Mouse (Mus musculus): ENCODE measurements around the gene Sgca. TPM values are rescaled to one million over a fixed set of nuclear protein-coding genes. Genes with fewer than 3 reads are reported as not detected.
"Not testable (repeated sequence)": the region's sequence is repeated elsewhere in the genome, so short reads cannot be mapped to it uniquely, and the experiment has no call there.

Gene Sgca
- polyA plus RNA-seq, 1 experiment from 2014 or later = 0.17 TPM

DNA sequence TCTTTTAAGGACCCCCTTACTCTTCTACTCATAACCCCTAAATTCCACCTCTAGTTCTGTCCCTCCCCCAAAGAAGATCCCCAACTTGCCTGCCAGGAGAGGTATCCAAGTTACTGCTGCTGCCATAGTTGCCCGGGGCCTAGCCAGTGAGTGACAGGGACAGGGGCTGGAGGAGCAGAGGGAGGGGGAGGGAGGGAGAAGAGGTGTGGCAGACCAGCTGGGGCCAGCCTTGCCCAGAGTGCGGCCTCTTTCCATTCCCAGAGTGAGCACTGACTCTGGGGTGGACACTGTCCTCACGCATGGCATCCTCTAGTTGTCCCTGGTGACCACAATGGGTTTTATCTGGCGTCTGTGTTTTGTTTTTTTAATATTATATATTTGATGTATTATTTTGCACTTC lies 2.8 kb downstream of the Sgca start:
- WGBS = 45% methylated on average over 4 of the region's 4 CpGs
- Histone ChIP-seq H3K27me3 (replicated peaks; ENCODE audit: low read depth, poor library complexity, severe bottlenecking) (peaks cover 32% of the 10 kb centered on the region), H3K9me3 (no peaks in the 10 kb centered on the region), H3K36me3 (replicated peaks) (no peaks in the 10 kb centered on the region), H3K4me1 (peaks cover 9% of the 10 kb centered on the region), H3K4me3 (no peak overlapping the region), H3K27ac (replicated peaks) (peak overlapping the region; percentile 51)
- DNase-seq (ENCODE audit: low spot score) = peak; percentile 39

GRCm38 (mm10) chr11:94972887-94973286 lies 3.2 kb downstream of the Sgca start:
- H3K27ac ChIP-seq (replicated peaks) = no peak overlapping the region
- no peaks in the 10 kb centered on the region for H3K36me3 ChIP-seq (replicated peaks)
- peaks cover 6% of the 10 kb centered on the region for H3K4me1 ChIP-seq
- 64% methylated on average over 5 of the region's 5 CpGs for WGBS
- DNase-seq (ENCODE audit: low spot score) = no peak
- H3K4me3 ChIP-seq = no peak overlapping the region
- peaks cover 34% of the 10 kb centered on the region for H3K27me3 ChIP-seq (replicated peaks; ENCODE audit: low read depth, poor library complexity, severe bottlenecking)
- H3K9me3 ChIP-seq = no peaks in the 10 kb centered on the region

DNA sequence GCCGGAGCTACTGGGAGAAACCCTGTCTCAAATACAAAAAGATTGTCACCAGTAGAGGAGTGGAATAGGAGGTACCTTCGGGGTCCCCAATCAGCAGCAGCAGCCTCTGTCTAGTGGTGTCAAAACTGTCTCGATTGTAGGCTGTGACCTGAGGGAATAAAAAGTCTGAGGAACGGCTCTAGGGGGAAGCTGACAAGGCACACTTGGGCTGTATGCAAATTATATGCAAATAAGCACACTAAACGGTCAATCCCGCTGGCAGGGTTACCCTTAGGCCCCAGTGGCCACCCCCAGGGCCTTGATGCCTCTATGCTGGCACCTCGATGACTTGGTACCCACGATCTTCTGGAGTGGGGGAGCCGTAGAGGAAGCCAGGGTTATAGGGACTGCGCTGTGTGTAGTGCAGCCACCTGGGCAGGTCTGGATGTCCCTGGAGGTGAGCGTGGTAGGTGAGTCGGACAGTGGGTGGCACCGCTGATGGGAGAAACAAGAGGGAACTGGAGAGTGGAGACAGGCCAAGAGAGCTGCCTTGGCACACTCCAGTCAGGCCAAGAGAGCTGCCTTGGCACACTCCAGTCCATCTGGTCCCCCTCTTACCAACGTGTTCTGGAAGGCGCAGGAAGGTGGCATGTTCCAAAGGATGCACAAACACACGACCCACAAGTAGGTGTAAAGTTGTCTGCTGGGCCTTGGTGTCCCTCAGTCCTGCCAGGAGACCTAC lies 4.1 kb downstream of the Sgca start:
- no peak for DNase-seq (ENCODE audit: low spot score)
- Histone ChIP-seq H3K9me3 (no peaks in the 10 kb centered on the region), H3K36me3 (replicated peaks) (no peaks in the 10 kb centered on the region), H3K4me1 (peaks cover 6% of the 10 kb centered on the region), H3K27me3 (replicated peaks; ENCODE audit: low read depth, poor library complexity, severe bottlenecking) (peaks cover 34% of the 10 kb centered on the region), H3K27ac (replicated peaks) (no peak overlapping the region), H3K4me3 (no peak overlapping the region)
- WGBS = 68% methylated on average over 16 of the region's 16 CpGs

- peak; percentile 70 for DNase-seq (ENCODE audit: low spot score)
- Histone ChIP-seq H3K4me1 (peaks cover 6% of the 10 kb centered on the region), H3K4me3 (no peak overlapping the region), H3K36me3 (replicated peaks) (no peaks in the 10 kb centered on the region), H3K9me3 (no peaks in the 10 kb centered on the region), H3K27me3 (replicated peaks; ENCODE audit: low read depth, poor library complexity, severe bottlenecking) (peaks cover 34% of the 10 kb centered on the region), H3K27ac (replicated peaks) (no peak overlapping the region)
- WGBS = 62% methylated on average over 15 of the region's 15 CpGs
These were observed 5.8 kb downstream of the Sgca start for GRCm38 (mm10) chr11:94970210-94970943.

- H3K4me3 ChIP-seq; H3K4me1 ChIP-seq; H3K36me3 ChIP-seq (replicated peaks); H3K9me3 ChIP-seq; H3K27ac ChIP-seq (replicated peaks); DNase-seq (ENCODE audit: low spot score): not testable (repeated sequence)
- peaks cover 34% of the 10 kb centered on the region for H3K27me3 ChIP-seq (replicated peaks; ENCODE audit: low read depth, poor library complexity, severe bottlenecking)
- 94% methylated on average over 4 of the region's 4 CpGs for WGBS
These were observed 6.4 kb downstream of the Sgca start for GRCm38 (mm10) chr11:94969709-94970108.

GRCm38 (mm10) chr11:94968187-94968586 lies 7.9 kb downstream of the Sgca start:
- no peak for DNase-seq (ENCODE audit: low spot score)
- peaks cover 34% of the 10 kb centered on the region for H3K27me3 ChIP-seq (replicated peaks; ENCODE audit: low read depth, poor library complexity, severe bottlenecking)
- no peak overlapping the region for H3K27ac ChIP-seq (replicated peaks)
- WGBS = 85% methylated on average over 7 of the region's 7 CpGs
- no peak overlapping the region for H3K4me3 ChIP-seq
- no peaks in the 10 kb centered on the region for H3K36me3 ChIP-seq (replicated peaks)
- peaks cover 9% of the 10 kb centered on the region for H3K4me1 ChIP-seq
- no peaks in the 10 kb centered on the region for H3K9me3 ChIP-seq

- H3K36me3 ChIP-seq (replicated peaks) = no peaks in the 10 kb centered on the region
- no peak for DNase-seq (ENCODE audit: low spot score)
- H3K27me3 ChIP-seq (replicated peaks; ENCODE audit: low read depth, poor library complexity, severe bottlenecking) = peaks cover 27% of the 10 kb centered on the region
- no peaks in the 10 kb centered on the region for H3K9me3 ChIP-seq
- H3K27ac ChIP-seq (replicated peaks) = no peak within 1 kb of the TSS
- H3K4me3 ChIP-seq = no peak within 1 kb of the TSS
- peaks cover 12% of the 10 kb centered on the region for H3K4me1 ChIP-seq
- 49% methylated on average over 4 of the region's 4 CpGs for WGBS
These were observed 8.7 kb downstream of the Sgca start, which contains the start of gene Hils1 for GRCm38 (mm10) chr11:94967419-94967818. Gene Hils1, plus strand, starts transcription at chr11:94967593.

DNA sequence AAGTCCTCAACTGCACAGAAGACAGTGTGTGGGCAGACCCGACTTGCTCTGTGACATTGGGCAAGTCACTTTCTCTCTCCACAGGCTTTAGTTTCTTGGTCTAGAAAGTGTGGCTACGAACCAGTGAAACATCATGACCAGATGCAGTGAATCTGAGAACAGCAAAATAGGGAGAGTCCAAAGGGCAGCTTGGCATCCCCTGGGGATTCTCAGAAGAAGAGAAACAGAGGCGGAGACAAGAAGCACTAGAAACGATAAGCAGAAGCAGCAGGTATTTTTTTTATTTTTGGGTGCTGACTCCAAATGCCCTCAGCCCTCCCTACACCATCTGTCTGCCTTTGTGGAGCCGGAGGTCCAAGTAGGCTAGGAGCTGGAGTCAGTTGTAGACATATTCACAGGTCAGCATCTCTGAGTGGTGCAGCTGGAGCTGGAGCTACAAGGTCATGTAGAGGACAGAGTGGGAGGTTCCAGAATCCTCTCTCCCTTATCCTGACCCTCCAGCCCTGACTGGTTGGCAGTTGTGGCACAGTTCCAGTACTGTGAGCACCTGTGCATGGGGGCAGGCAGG lies 13.5 kb downstream of the Sgca start:
- H3K9me3 ChIP-seq = no peaks in the 10 kb centered on the region
- no peaks in the 10 kb centered on the region for H3K27me3 ChIP-seq (replicated peaks; ENCODE audit: low read depth, poor library complexity, severe bottlenecking)
- H3K4me1 ChIP-seq = peaks cover 34% of the 10 kb centered on the region
- 76% methylated on average over 5 of the region's 5 CpGs for WGBS
- H3K4me3 ChIP-seq = no peak overlapping the region
- H3K27ac ChIP-seq (replicated peaks) = no peak overlapping the region
- no peaks in the 10 kb centered on the region for H3K36me3 ChIP-seq (replicated peaks)
- no peak for DNase-seq (ENCODE audit: low spot score)

DNA sequence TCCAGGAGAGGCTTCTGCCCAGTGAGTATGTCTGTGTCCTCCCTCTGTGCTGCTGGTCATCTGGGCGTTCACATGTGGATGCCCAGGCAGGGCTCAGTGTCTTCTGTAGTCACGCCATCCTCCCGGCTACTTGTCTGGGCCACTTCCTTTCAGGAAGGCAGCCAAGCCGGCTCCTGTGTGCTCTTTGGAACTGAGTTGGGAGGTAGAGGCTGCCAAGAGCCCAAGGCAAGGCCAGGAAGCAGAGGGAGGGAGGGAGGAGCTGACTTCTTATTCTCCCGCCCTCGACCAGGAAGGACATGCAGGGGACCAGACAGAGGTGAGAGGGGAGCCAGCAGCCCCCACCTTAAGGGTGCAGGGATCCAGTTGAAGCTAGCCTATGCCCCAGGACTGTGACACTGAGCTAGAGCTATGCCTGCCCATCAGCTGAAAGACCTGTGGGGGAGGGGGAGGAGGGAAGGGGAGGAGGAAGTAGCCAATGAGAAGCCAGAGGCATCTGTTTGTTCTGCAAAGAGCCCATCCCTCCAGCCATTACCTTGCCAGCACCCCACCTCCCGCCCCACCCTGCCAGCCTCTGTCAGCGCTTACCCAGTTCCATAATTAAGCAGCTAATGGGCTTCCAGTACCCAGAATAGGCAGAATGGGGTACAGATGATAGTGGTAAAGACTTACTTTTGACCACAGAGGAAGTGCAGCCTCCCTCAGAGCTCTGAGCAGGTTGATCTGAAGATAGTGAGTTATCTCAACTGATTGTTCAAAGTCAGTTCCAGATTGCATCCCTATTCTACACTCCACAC lies 17.9 kb downstream of the Sgca start:
- H3K9me3 ChIP-seq = no peaks in the 10 kb centered on the region
- 0 out of 2 replicates have a peak overlapping the region, but pooled peaks have one; percentile 6 for H3K4me3 ChIP-seq
- DNase-seq (ENCODE audit: low spot score) = peak; percentile 48
- peaks cover 47% of the 10 kb centered on the region for H3K4me1 ChIP-seq
- H3K27me3 ChIP-seq (replicated peaks; ENCODE audit: low read depth, poor library complexity, severe bottlenecking) = no peaks in the 10 kb centered on the region
- peak overlapping the region; percentile 49 for H3K27ac ChIP-seq (replicated peaks)
- 19% methylated on average over 8 of the region's 8 CpGs for WGBS
- no peaks in the 10 kb centered on the region for H3K36me3 ChIP-seq (replicated peaks)

- no peak for DNase-seq (ENCODE audit: low spot score)
- H3K27me3 ChIP-seq (replicated peaks; ENCODE audit: low read depth, poor library complexity, severe bottlenecking) = no peaks in the 10 kb centered on the region
- H3K9me3 ChIP-seq = no peaks in the 10 kb centered on the region
- H3K36me3 ChIP-seq (replicated peaks) = no peaks in the 10 kb centered on the region
- peaks cover 48% of the 10 kb centered on the region for H3K4me1 ChIP-seq
- no peak overlapping the region for H3K4me3 ChIP-seq
- WGBS = 82% methylated on average over 9 of the region's 9 CpGs
- H3K27ac ChIP-seq (replicated peaks) = peak overlapping the region; percentile 49
These were observed 18.4 kb downstream of the Sgca start for GRCm38 (mm10) chr11:94957693-94958064.

- Histone ChIP-seq H3K27me3 (replicated peaks; ENCODE audit: low read depth, poor library complexity, severe bottlenecking) (0 out of 2 replicates have a peak, but pooled peaks cover 4% of the 10 kb centered on the region), H3K36me3 (replicated peaks) (peaks cover 16% of the 10 kb centered on the region), H3K27ac (replicated peaks) (peak overlapping the region; percentile 69), H3K4me1 (peaks cover 49% of the 10 kb centered on the region), H3K4me3 (no peak overlapping the region), H3K9me3 (0 out of 2 replicates have a peak, but pooled peaks cover 2% of the 10 kb centered on the region)
- 53% methylated on average over 9 of the region's 9 CpGs for WGBS
- peak; percentile 55 for DNase-seq (ENCODE audit: low spot score)
These were observed 21.0 kb downstream of the Sgca start for GRCm38 (mm10) chr11:94955103-94955502.

DNA sequence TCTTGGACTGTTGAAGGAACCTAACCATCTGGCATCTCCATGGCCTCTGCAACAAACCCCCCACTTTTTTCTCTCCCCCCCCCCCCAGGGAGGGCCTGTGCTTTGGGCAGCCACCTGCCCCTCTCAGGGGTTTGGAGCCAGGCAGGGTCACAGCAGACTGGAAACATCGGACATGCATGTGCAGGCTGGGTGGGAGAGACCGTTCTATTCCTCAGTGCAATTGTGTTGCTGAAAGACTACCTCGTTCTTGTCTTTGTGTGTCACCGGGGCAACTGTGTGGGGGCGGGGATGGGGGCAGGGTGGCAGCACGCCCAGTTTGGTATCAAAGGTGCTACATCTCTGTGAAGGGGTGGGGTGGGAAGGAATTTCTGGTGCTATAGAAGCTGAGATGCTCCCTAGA lies 24.0 kb downstream of the Sgca start:
- Histone ChIP-seq H3K27me3 (replicated peaks; ENCODE audit: low read depth, poor library complexity, severe bottlenecking) (peaks cover 4% of the 10 kb centered on the region; the same call in 1 of the 2 replicates), H3K36me3 (replicated peaks) (peaks cover 46% of the 10 kb centered on the region), H3K27ac (replicated peaks) (peak overlapping the region; percentile 77), H3K9me3 (0 out of 2 replicates have a peak, but pooled peaks cover 2% of the 10 kb centered on the region), H3K4me1 (peaks cover 35% of the 10 kb centered on the region), H3K4me3 (no peak overlapping the region)
- WGBS = 16% methylated on average over 6 of the region's 6 CpGs
- DNase-seq (ENCODE audit: low spot score) = peak; percentile 27

Data from embryonic facial prominence, embryonic 10.5 days (tissue).